Mouse (Mus musculus): Measurements from ENCODE around the gene Lig4. TPM values are rescaled to one million over a fixed set of nuclear protein-coding genes. Genes with fewer than 3 reads are reported as not detected.

Gene Lig4
- polyA plus RNA-seq (2014; fragmentation: Nextera tagmentation; extraction: Ambion mirVana): 10.6 and 11.4 TPM in 2 replicates

- Histone ChIP-seq H3K4me2 (replicated peaks; ENCODE audit: low read depth, low read length) (peak within 1 kb of the TSS; percentile 71), H3K27me3 (ENCODE audit: control insufficient read depth, insufficient read depth, low read length) (no peaks in the 10 kb centered on the region), H3K4me3 (ENCODE audit: low read depth, low read length) (peak within 1 kb of the TSS; percentile 88), H3K9ac (ENCODE audit: low read depth, low read length) (peak within 1 kb of the TSS; percentile 83), H3K27ac (ENCODE audit: low read depth, low read length) (peak within 1 kb of the TSS; percentile 81), H3K36me3 (ENCODE audit: control insufficient read depth, insufficient read depth, low read length) (no peaks in the 10 kb centered on the region; the same call in 1 of the 2 replicates), H3K4me1 (replicated peaks; ENCODE audit: control insufficient read depth, insufficient read depth, low read length) (no peaks in the 10 kb centered on the region; the same call in 1 of the 2 replicates), H3K9me3 (ENCODE audit: control insufficient read depth, low read length) (no peaks in the 10 kb centered on the region)
- WGBS: under 1% methylated on average over 67 of the region's 68 CpGs
- DNase-seq (ENCODE audit: low spot score) (peak; percentile 98), ATAC-seq (ENCODE audit: low FRiP score) (peak; percentile 79)
Observed at GRCm38 (mm10) chr8:9977573-9978314, at the start of gene Lig4, which contains the start of gene Abhd13. Gene Lig4, minus strand, starts transcription at chr8:9977686. Gene Abhd13, plus strand, starts transcription at chr8:9977707.

- WGBS: 95% methylated on average over 3 of the region's 3 CpGs
- Histone ChIP-seq H3K4me2 (replicated peaks; ENCODE audit: low read depth, low read length) (no peak overlapping the region), H3K27me3 (ENCODE audit: control insufficient read depth, insufficient read depth, low read length) (no peaks in the 10 kb centered on the region), H3K9ac (ENCODE audit: low read depth, low read length) (no peak overlapping the region), H3K4me1 (replicated peaks; ENCODE audit: control insufficient read depth, insufficient read depth, low read length) (no peaks in the 10 kb centered on the region), H3K9me3 (ENCODE audit: control insufficient read depth, low read length) (no peaks in the 10 kb centered on the region), H3K27ac (ENCODE audit: low read depth, low read length) (no peak overlapping the region), H3K4me3 (ENCODE audit: low read depth, low read length) (no peak overlapping the region), H3K36me3 (ENCODE audit: control insufficient read depth, insufficient read depth, low read length) (no peaks in the 10 kb centered on the region)
- DNase-seq (ENCODE audit: low spot score) (peak; percentile 11), ATAC-seq (ENCODE audit: low FRiP score) (no peak)
Observed at GRCm38 (mm10) chr8:10017231-10017630, 39.7 kb upstream of the Lig4 start.

- no peak overlapping the region for H3K4me3 ChIP-seq (ENCODE audit: low read depth, low read length)
- no peak overlapping the region for H3K27ac ChIP-seq (ENCODE audit: low read depth, low read length)
- H3K36me3 ChIP-seq (ENCODE audit: control insufficient read depth, insufficient read depth, low read length): no peaks in the 10 kb centered on the region
- no peak for ATAC-seq (ENCODE audit: low FRiP score)
- H3K4me2 ChIP-seq (replicated peaks; ENCODE audit: low read depth, low read length): no peak overlapping the region
- no peak for DNase-seq (ENCODE audit: low spot score)
- no peaks in the 10 kb centered on the region for H3K4me1 ChIP-seq (replicated peaks; ENCODE audit: control insufficient read depth, insufficient read depth, low read length)
- 82% methylated on average over 1 of the region's 1 CpGs for WGBS
- no peaks in the 10 kb centered on the region for H3K27me3 ChIP-seq (ENCODE audit: control insufficient read depth, insufficient read depth, low read length)
- H3K9ac ChIP-seq (ENCODE audit: low read depth, low read length): no peak overlapping the region
- no peaks in the 10 kb centered on the region for H3K9me3 ChIP-seq (ENCODE audit: control insufficient read depth, low read length)
Observed at GRCm38 (mm10) chr8:10016252-10016651, 38.8 kb upstream of the Lig4 start.

- no peaks in the 10 kb centered on the region for H3K27me3 ChIP-seq (ENCODE audit: control insufficient read depth, insufficient read depth, low read length)
- peak overlapping the region; percentile 39 for H3K4me3 ChIP-seq (ENCODE audit: low read depth, low read length)
- H3K4me2 ChIP-seq (replicated peaks; ENCODE audit: low read depth, low read length): peak overlapping the region; percentile 66
- H3K9me3 ChIP-seq (ENCODE audit: control insufficient read depth, low read length): no peaks in the 10 kb centered on the region
- whole genome bisulfite sequencing: 41% methylated on average over 6 of the region's 6 CpGs
- 0 out of 2 replicates have a peak, but pooled peaks cover 3% of the 10 kb centered on the region for H3K4me1 ChIP-seq (replicated peaks; ENCODE audit: control insufficient read depth, insufficient read depth, low read length)
- no peak overlapping the region for H3K27ac ChIP-seq (ENCODE audit: low read depth, low read length)
- ATAC-seq (ENCODE audit: low FRiP score) (no peak; the same call in 1 of the 2 replicates), DNase-seq (ENCODE audit: low spot score) (no peak)
- peak overlapping the region; percentile 43; the same call in 1 of the 2 replicates for H3K9ac ChIP-seq (ENCODE audit: low read depth, low read length)
- no peaks in the 10 kb centered on the region for H3K36me3 ChIP-seq (ENCODE audit: control insufficient read depth, insufficient read depth, low read length)
Observed at GRCm38 (mm10) chr8:10007660-10008028, 30.2 kb upstream of the Lig4 start.

GRCm38 (mm10) chr8:10006986-10007659 is 29.6 kb upstream of the Lig4 start:
- Histone ChIP-seq H3K27me3 (ENCODE audit: control insufficient read depth, insufficient read depth, low read length) (no peaks in the 10 kb centered on the region), H3K4me3 (ENCODE audit: low read depth, low read length) (peak overlapping the region; percentile 39), H3K4me1 (replicated peaks; ENCODE audit: control insufficient read depth, insufficient read depth, low read length) (0 out of 2 replicates have a peak, but pooled peaks cover 3% of the 10 kb centered on the region), H3K9me3 (ENCODE audit: control insufficient read depth, low read length) (no peaks in the 10 kb centered on the region), H3K27ac (ENCODE audit: low read depth, low read length) (no peak overlapping the region), H3K36me3 (ENCODE audit: control insufficient read depth, insufficient read depth, low read length) (no peaks in the 10 kb centered on the region), H3K4me2 (replicated peaks; ENCODE audit: low read depth, low read length) (peak overlapping the region; percentile 66), H3K9ac (ENCODE audit: low read depth, low read length) (peak overlapping the region; percentile 43)
- peak; percentile 73 for DNase-seq (ENCODE audit: low spot score)
- peak; percentile 64 for ATAC-seq (ENCODE audit: low FRiP score)
- 4% methylated on average over 29 of the region's 29 CpGs for WGBS

- DNase-seq (ENCODE audit: low spot score) (no peak), ATAC-seq (ENCODE audit: low FRiP score) (no peak)
- H3K4me3 ChIP-seq (ENCODE audit: low read depth, low read length): peak within 1 kb of the TSS; percentile 39
- H3K9me3 ChIP-seq (ENCODE audit: control insufficient read depth, low read length): no peaks in the 10 kb centered on the region
- peak within 1 kb of the TSS; percentile 66 for H3K4me2 ChIP-seq (replicated peaks; ENCODE audit: low read depth, low read length)
- H3K4me1 ChIP-seq (replicated peaks; ENCODE audit: control insufficient read depth, insufficient read depth, low read length): 0 out of 2 replicates have a peak, but pooled peaks cover 3% of the 10 kb centered on the region
- 83% methylated on average over 16 of the region's 16 CpGs for WGBS
- no peak within 1 kb of the TSS for H3K27ac ChIP-seq (ENCODE audit: low read depth, low read length)
- peak within 1 kb of the TSS; percentile 43 for H3K9ac ChIP-seq (ENCODE audit: low read depth, low read length)
- no peaks in the 10 kb centered on the region for H3K27me3 ChIP-seq (ENCODE audit: control insufficient read depth, insufficient read depth, low read length)
- no peaks in the 10 kb centered on the region for H3K36me3 ChIP-seq (ENCODE audit: control insufficient read depth, insufficient read depth, low read length)
Observed at GRCm38 (mm10) chr8:10006156-10006985, 28.9 kb upstream of the Lig4 start, which contains the start of gene Tnfsf13b. Gene Tnfsf13b, plus strand, starts transcription at chr8:10006467.

- Histone ChIP-seq H3K4me2 (replicated peaks; ENCODE audit: low read depth, low read length) (no peak overlapping the region), H3K9ac (ENCODE audit: low read depth, low read length) (no peak overlapping the region), H3K36me3 (ENCODE audit: control insufficient read depth, insufficient read depth, low read length) (no peaks in the 10 kb centered on the region), H3K4me1 (replicated peaks; ENCODE audit: control insufficient read depth, insufficient read depth, low read length) (0 out of 2 replicates have a peak, but pooled peaks cover 3% of the 10 kb centered on the region), H3K27me3 (ENCODE audit: control insufficient read depth, insufficient read depth, low read length) (no peaks in the 10 kb centered on the region), H3K9me3 (ENCODE audit: control insufficient read depth, low read length) (no peaks in the 10 kb centered on the region), H3K27ac (ENCODE audit: low read depth, low read length) (no peak overlapping the region), H3K4me3 (ENCODE audit: low read depth, low read length) (no peak overlapping the region)
- ATAC-seq (ENCODE audit: low FRiP score) (no peak), DNase-seq (ENCODE audit: low spot score) (no peak)
- WGBS: 83% methylated on average over 7 of the region's 7 CpGs
Observed at GRCm38 (mm10) chr8:10004115-10004514, 26.6 kb upstream of the Lig4 start.

GRCm38 (mm10) chr8:9980188-9980587 is 2.7 kb upstream of the Lig4 start:
- Histone ChIP-seq H3K9me3 (ENCODE audit: control insufficient read depth, low read length) (no peaks in the 10 kb centered on the region), H3K4me2 (replicated peaks; ENCODE audit: low read depth, low read length) (no peak overlapping the region), H3K27me3 (ENCODE audit: control insufficient read depth, insufficient read depth, low read length) (no peaks in the 10 kb centered on the region), H3K4me3 (ENCODE audit: low read depth, low read length) (no peak overlapping the region), H3K4me1 (replicated peaks; ENCODE audit: control insufficient read depth, insufficient read depth, low read length) (no peaks in the 10 kb centered on the region; the same call in 1 of the 2 replicates), H3K27ac (ENCODE audit: low read depth, low read length) (no peak overlapping the region), H3K9ac (ENCODE audit: low read depth, low read length) (no peak overlapping the region), H3K36me3 (ENCODE audit: control insufficient read depth, insufficient read depth, low read length) (no peaks in the 10 kb centered on the region)
- DNase-seq (ENCODE audit: low spot score) (no peak), ATAC-seq (ENCODE audit: low FRiP score) (no peak)

Data from hindbrain, embryonic 11.5 days (tissue).